Mouse (Mus musculus): Measurements from ENCODE around the gene Ifnar2. TPM values are rescaled to one million over a fixed set of nuclear protein-coding genes. Genes with fewer than 3 reads are reported as not detected.

Gene Ifnar2
- polyA plus RNA-seq (2012; rRNA removed) = 48.1 and 50.4 TPM in 2 replicates

DNA sequence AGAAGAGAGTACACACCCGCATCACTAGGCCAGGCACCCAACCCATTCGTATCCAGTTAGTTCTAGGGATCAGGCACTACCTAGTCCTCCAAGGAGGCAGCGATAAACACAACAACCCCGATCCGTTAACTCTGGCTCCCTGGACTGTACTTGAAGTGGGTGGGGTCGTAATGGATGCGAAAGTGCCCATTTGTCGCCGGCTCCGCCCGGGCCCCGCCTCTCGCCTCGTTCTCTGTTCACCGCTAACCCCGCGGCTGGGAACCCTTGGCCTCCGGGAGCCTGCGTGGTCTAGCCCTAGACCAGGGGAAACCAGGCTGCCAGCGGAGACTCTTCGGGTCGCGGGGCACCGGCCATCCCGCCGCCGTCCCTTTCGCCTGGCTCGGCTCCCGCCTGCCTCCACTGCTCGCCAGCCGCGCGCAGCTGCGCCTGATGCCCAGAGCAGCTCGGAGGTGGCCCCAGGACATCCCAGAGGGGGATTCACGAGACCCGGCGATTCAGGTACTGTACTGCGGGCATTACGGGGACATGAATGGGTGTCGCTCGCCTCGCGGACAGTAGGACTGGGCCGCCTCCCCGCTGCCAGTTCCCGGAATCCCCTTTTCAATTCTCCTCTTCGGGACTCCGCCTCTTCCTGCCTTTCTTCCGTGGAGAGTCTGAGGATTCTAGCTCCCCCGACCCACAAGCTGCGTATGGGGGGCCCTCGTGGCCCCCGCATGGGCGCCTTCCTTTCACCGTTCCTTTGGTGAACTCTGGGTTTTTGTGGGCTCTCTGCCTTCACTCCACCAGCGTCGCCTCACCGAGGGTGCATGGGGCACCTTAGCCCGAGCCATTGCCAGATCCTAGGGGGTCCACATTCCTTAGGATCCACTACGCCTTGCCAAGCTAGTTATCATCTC, at the start of gene Ifnar2:
TSS of gene Ifnar2 (plus strand) at position 207 of the 896 bp plus-strand sequence.

DNA sequence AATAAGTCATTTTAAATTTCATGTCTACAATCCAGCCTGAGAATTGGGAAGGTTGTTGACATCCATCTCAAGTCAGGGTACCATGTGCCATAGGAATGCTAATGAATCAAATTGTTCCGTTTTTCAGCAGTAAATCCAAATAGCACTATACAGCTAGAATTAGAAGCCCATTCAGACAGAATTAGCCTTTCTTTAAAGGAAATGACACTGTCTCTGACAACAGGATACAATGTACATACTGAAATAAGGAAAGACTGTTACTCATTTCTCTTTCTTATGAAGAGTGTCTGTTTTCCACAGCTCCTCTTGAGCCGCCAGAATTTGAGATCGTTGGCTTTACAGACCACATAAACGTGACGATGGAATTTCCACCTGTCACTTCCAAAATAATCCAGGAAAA, 18.8 kb downstream of the Ifnar2 start, which contains the start of gene Gm21970:
TSS of gene Gm21970 (plus strand) at position 301 of the 400 bp plus-strand sequence.

DNA sequence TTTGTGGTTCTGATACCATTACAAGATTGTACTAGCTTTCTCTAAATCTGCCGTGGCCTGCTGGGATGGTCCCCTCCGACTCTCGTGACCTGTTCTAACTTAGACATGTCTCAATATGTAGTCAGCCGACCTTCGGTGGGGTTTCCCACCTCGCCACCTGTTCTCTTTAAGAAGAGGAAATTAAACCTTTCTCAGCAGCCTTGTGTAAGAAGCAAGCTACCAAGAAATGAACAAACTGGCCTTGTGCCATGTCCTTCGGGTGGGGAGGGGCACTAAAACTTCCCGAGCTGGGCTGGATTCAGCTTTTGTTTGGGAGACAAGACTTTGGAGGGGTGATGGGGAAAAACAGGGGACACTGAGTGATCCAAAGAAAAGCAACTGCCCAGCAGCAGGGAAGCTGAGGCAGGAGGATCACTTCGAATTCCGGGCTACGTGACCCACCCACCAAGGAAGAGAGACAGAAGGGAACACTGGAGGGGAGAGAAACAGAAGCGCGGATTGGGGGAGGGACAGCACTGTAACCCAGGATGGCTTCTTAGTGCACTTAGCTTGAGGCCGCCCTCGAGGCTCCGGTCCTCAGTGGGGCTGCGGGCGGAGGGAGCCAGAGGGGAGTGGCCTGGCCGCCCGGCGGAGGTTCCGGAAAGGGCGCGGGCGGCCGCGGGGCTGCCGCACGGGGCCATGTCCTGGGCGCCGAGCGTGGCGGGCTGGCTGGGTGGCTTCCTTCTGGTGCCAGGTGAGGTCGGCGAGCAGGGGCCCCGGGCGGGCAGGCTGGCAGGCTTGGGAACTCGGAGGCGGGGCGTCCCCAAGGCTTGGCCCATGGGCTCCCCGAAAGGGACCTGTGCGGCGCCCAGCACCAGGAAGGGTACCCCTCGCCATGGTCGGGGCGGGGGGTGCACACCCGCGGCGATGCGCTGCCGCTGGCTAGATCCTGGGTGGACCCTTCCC, 33.3 kb downstream of the Ifnar2 start, which contains the start of gene Il10rb:
TSS of gene Il10rb (plus strand) at position 525 of the 945 bp plus-strand sequence.

Other genes starting within 250 kb of the Ifnar2 start
- gene Olig2, start 147.3 kb upstream of the Ifnar2 start, polyA plus RNA-seq (2012; rRNA removed) = not detected in 2 replicates
- 0.03 and 0.05 TPM in 2 replicates for gene Olig1, start 103.0 kb upstream of the Ifnar2 start, polyA plus RNA-seq (2012; rRNA removed)
- gene Gm21970, start 18.9 kb downstream of the Ifnar2 start, polyA plus RNA-seq (2012; rRNA removed) = not detected in 2 replicates
- gene Il10rb, start 33.4 kb downstream of the Ifnar2 start, polyA plus RNA-seq (2012; rRNA removed) = 20.7 and 23.1 TPM in 2 replicates
- gene Ifnar1, start 112.5 kb downstream of the Ifnar2 start, polyA plus RNA-seq (2012; rRNA removed) = 15.0 and 16.6 TPM in 2 replicates
- gene Ifngr2, start 174.3 kb downstream of the Ifnar2 start, polyA plus RNA-seq (2012; rRNA removed) = 9.1 and 9.5 TPM in 2 replicates
- gene Tmem50b, start 225.0 kb downstream of the Ifnar2 start, polyA plus RNA-seq (2012; rRNA removed) = 6.6 and 6.9 TPM in 2 replicates
- 1.6 and 1.8 TPM in 2 replicates for gene Dnajc28, start 246.2 kb downstream of the Ifnar2 start, polyA plus RNA-seq (2012; rRNA removed)